Mouse (Mus musculus) adrenal gland, adult 18-20 months (tissue): ENCODE results near the gene Adgrf3. TPM values are rescaled to one million over a fixed set of nuclear protein-coding genes. Genes with fewer than 3 reads are reported as not detected.

Source experiments
- DNase-seq, 2 experiments: peaks; one replicate each; pipeline ENCODE4 v3.0.0; 2021 to 2022; ENCODE audit warnings: low spot score in 2 of 2
- microRNA-seq, 2 experiments: library from miRNA; unstranded; fragments of <30 nt; microRNA quantifications; one replicate each; pipeline ENCODE4 v1.2.0; 2021; ENCODE audit warnings: borderline number of aligned reads in 2 of 2
- total RNA-seq, 2 experiments: library from RNA; stranded (reverse); gene quantifications; 1 replicate in 1 of 2; 2 replicates in 1 of 2; pipeline ENCODE4 v1.2.3; 2021

Gene Adgrf3
- total RNA-seq, 2 experiments from 2014 or later = not detected

DNA sequence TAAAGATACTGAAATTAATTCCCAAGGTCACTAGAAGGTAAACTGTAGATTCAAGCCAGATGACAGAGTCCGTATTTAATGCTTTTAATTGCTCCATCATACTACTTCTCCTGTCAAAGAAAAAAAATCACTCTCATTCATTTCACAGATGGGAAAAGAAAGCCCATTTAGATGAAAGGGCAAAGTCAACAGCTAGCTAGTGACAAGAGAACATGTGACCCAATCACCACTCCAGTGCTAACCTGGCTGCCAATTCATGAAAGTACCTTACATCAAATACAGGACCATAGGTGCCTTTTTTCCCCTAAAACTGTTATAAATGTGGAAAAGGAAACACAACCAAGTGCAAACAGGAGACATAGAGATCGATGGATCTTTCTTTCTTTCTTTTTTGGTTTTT is 52.3 kb downstream of the Adgrf3 start:
- DNase-seq = no peak

DNA sequence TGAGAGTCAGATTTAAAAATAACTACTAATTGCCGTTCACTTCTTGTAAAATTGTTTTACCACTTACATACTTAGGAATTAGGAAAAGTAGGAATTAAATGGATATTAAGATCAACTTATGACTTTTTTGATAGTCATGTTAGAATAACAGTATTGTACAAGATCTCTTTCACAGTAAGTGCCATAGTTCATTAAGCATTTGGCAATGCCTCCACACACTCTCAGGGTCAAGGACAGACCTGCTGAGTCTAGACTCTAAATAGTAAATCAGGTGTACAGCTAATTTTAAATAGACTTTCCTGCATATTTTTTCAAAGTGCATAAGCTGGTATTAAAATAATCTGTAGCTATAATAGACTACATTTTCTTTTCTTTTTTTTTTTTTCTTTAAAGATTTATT is 53.1 kb downstream of the Adgrf3 start:
- no peak for DNase-seq

DNA sequence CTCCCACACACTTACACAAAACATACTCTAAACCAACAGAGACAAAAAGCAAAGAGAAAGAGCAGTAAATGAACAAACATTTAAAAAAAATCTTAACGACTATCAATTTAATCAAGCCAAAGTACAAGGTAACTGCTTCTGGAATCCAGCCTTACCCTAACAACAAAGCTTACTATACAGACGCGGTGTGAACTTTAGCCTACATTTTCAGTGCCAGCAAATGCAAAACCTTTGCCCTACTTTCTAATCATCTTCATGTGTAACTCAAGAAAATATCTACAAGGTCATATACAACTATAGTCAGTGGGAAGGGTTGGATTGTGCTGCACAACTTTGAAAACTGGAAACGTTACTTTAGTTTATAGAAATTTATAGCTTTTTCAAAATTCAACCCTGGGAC is 53.5 kb downstream of the Adgrf3 start:
- DNase-seq = no peak

DNA sequence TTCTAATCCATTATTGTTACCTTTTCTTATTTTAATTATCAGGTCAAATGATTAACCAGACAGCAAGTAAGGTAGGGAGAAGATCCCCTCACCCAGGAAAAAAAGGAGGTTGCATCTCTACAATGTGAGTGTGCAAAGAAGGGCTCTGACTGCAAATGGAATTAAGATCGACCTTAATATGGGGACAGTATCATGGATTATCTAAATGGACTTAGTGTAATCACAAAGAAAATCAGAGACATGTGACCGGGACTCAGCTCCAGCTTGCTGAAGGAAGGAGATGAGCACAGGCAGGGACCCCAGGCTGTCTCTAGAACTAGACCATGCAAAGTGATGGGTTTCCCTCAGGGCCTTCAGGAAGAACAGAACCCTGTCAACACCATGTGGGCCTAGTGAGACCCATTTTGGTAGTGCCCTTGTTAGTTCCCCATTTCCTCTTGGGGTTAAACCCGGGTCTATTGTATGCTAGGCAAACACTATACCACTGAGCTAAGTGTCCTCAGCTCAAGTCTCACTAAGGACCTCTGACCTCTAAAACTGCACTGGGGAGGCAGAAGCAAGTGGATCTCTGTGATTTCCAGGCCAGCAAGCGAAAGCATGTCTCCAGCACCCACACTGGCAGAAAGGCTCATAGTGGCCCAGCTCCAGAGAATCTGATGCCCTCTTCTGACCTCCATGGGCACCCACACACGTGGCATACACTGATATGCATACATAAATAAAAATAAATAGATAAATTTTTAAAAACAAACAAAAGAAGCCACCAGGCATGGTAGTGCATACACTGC is 57.2 kb downstream of the Adgrf3 start:
- DNase-seq = no peak

DNA sequence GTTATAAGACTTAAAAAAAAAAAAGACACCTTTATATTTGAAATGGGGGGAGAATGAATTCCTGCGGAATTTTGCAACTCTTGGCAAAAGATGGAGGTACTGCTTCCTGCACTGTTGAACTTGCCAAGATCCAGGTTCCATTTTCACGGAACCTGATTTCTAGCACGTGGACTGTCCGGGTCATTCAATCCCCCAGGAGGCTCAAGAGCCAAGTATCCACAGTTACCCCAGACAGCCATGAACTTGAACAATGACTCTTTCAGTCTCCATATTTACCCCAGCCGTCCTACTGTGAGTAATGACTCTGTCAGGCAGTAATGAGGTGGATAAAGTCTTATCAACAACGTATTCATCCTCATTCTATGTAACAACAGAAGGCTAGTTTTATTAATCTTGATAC is 59.0 kb downstream of the Adgrf3 start:
- DNase-seq = no peak

Small RNA genes within 50 kb of the gene (microRNA-seq; reads per million reads assigned to microRNA genes)
- 0.61 to 1.4 reads per million in 2 experiments for gene Mir1960

Other genes starting within 250 kb of the Adgrf3 start
- not detected for gene Il6, start 192.6 kb downstream of the Adgrf3 start, total RNA-seq
- 10 to 100 TPM; 13.7 to 13.9 TPM for gene Tyms, start 132.1 kb downstream of the Adgrf3 start, total RNA-seq
- gene Garem2, start 100.6 kb downstream of the Adgrf3 start, total RNA-seq = not detected
- gene 3110082J24Rik, start 99.6 kb downstream of the Adgrf3 start, total RNA-seq = not detected
- gene Hadha, start 50.6 kb downstream of the Adgrf3 start, total RNA-seq = 100 to 1,000 TPM; 527 to 755 TPM
- gene Hadhb, start 50.5 kb downstream of the Adgrf3 start, total RNA-seq = 1,000 to 10,000 TPM in 1 of 2 experiments, 100 to 1,000 TPM in 1; 969 to 1,652 TPM
- 10 to 100 TPM; 19.2 to 21.0 TPM for gene Selenoi, start 26.9 kb upstream of the Adgrf3 start, total RNA-seq
- gene Drc1, start 75.7 kb upstream of the Adgrf3 start, total RNA-seq = under 1 TPM; 0.61 to 0.66 TPM